Mouse (Mus musculus) midbrain, postnatal 0 days (tissue): Measurements from ENCODE around the gene Lancl3. TPM values are rescaled to one million over a fixed set of nuclear protein-coding genes. Genes with fewer than 3 reads are reported as not detected.

ENCODE experiments used
- ATAC-seq: fragments of 200-750 bp; cut with Nextera tagmentation; 2 replicates; pipeline ENCODE4 v1.8.0; 2017; ENCODE audit warnings: moderate number of reproducible peaks, mild to moderate bottlenecking, moderate TSS enrichment, moderate library complexity; ENCODE audit not compliant: low FRiP score
- DNase-seq: peaks from one replicate; pipeline ENCODE4 v3.0.0-alpha.2; 2015; ENCODE audit warnings: low spot score
- H3K27ac ChIP-seq: fragments of 300-500 bp; sonication (generic); 2 replicates; pipeline ENCODE4 v1.5.1; 2014; ENCODE audit warnings: low read depth, mild to moderate bottlenecking, low read length, mixed read lengths
- H3K27me3 ChIP-seq: fragments of 300-500 bp; sonication (generic); 2 replicates; pipeline ENCODE4 v1.6.1; 2014; ENCODE audit warnings: low read length, control low read depth, mixed read lengths; ENCODE audit not compliant: insufficient read depth
- H3K36me3 ChIP-seq: fragments of 300-500 bp; sonication (generic); 2 replicates; pipeline ENCODE4 v1.6.1; 2014; ENCODE audit warnings: low read length, control low read depth, mixed read lengths; ENCODE audit not compliant: insufficient read depth
- H3K4me1 ChIP-seq: fragments of 300-500 bp; sonication (generic); 2 replicates; pipeline ENCODE4 v1.6.1; 2014; ENCODE audit warnings: mild to moderate bottlenecking, control low read depth, antibody characterized with exemption, low read length, mixed read lengths; ENCODE audit not compliant: insufficient read depth
- H3K4me2 ChIP-seq: fragments of 300-500 bp; sonication (generic); 2 replicates; pipeline ENCODE4 v1.6.1; 2014; ENCODE audit warnings: low read depth, mild to moderate bottlenecking, low read length, mixed read lengths; ENCODE audit not compliant: poor library complexity, severe bottlenecking
- H3K4me3 ChIP-seq: fragments of 300-500 bp; sonication (generic); 2 replicates; pipeline ENCODE4 v1.5.1; 2014; ENCODE audit warnings: low read depth, mild to moderate bottlenecking, low read length, moderate library complexity
- H3K9ac ChIP-seq: fragments of 300-500 bp; sonication (generic); replicated peaks from 2 replicates; pipeline ENCODE4 v1.6.1; 2014; ENCODE audit warnings: mild to moderate bottlenecking, low read length, moderate library complexity, mixed read lengths; ENCODE audit not compliant: poor library complexity, severe bottlenecking
- H3K9me3 ChIP-seq: fragments of 300-500 bp; sonication (generic); 2 replicates; pipeline ENCODE4 v1.6.1; 2016; ENCODE audit warnings: low read length, control low read depth
- CTCF ChIP-seq: IDR thresholded peaks from 2 replicates; pipeline ENCODE4 v1.5.1; 2016; ENCODE audit warnings: antibody characterized with exemption, mild to moderate bottlenecking
- WGBS: fragments of 180-500 bp; shearing (Covaris S2); extraction: QIAGEN DNeasy Blood & Tissue Kit; methylation state at CpG from one replicate; pipeline ENCODE4 v1.1.7; 2014; 5-methylcytosine and 5-hydroxymethylcytosine counted together
- polyA plus RNA-seq: library from polyadenylated mRNA; unstranded; fragments of >200 nt; fragmentation: Nextera tagmentation; extraction: Ambion mirVana; gene quantifications from 2 replicates; pipeline ENCODE4 v1.2.1, GENCODE M21; 2015
- total RNA-seq: library from RNA; depleted of rRNA; stranded (reverse); fragments of >200 nt; gene quantifications from 2 replicates; pipeline ENCODE4 v1.2.3, GENCODE M21; 2014

Lancl3 gene
- total and polyA plus RNA-seq, 2 experiments from 2014 or later = 3.0 to 10.9 TPM

DNA sequence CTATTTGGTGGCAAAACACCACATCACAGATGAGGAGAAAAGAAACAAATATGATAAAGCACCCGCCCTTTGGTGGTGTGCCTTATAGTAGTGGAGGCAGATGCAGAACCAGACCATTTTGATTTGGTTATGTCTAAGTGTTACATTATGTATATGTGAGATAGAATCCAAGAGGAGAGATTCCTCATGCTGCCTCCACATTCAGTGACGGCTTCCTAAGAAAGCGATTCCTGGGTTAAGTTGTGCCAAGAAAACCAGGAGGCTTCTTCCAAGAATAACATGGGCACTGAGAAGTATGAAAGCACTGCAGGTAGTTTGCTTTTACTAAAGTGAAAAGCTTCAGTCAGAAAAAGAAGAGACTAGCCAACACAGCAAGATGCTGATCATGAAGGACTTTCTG lies 55.2 kb downstream of the Lancl3 start:
- Histone ChIP-seq H3K9me3 (no peaks in the 10 kb centered on the region), H3K4me3 (no peak overlapping the region), H3K4me2 (no peak overlapping the region), H3K36me3 (no peaks in the 10 kb centered on the region), H3K27ac (no peak overlapping the region), H3K9ac (no peak overlapping the region), H3K4me1 (no peaks in the 10 kb centered on the region), H3K27me3 (no peaks in the 10 kb centered on the region)
- 90% methylated on average over 3 of the region's 3 CpGs for WGBS
- no peak for DNase-seq
- TF ChIP-seq CTCF = no peak
- ATAC-seq = no peak

DNA sequence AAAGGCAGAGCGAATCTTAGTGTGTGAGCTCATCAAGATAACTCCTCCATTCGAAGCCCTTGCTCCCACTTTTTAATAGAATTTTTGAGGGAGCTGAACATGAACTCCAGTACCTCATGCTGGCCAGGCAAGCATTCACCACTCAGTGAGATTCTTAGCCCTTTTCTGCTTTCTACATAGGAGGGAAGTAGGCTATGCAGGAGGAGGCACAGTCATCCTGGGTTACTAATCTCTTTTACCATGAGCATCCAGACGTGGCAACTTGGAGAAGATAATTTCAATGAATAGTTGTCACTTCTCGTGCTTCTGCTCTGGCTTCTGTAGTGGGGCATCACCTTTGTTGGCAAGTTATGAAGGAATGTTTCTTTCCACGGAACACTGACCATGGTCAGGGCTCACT lies 57.1 kb downstream of the Lancl3 start, which contains the start of gene Gm14862:
Gene Gm14862, minus strand, starts transcription at position 134 of the 400 bp plus-strand sequence.
- Histone ChIP-seq H3K27ac (no peak within 1 kb of the TSS), H3K27me3 (no peaks in the 10 kb centered on the region), H3K36me3 (no peaks in the 10 kb centered on the region), H3K9me3 (no peaks in the 10 kb centered on the region), H3K4me3 (no peak within 1 kb of the TSS), H3K4me1 (no peaks in the 10 kb centered on the region), H3K4me2 (no peak within 1 kb of the TSS), H3K9ac (no peak within 1 kb of the TSS)
- no peak for TF ChIP-seq CTCF
- WGBS = 73% methylated on average over 5 of the region's 5 CpGs
- no peak for DNase-seq
- no peak for ATAC-seq

DNA sequence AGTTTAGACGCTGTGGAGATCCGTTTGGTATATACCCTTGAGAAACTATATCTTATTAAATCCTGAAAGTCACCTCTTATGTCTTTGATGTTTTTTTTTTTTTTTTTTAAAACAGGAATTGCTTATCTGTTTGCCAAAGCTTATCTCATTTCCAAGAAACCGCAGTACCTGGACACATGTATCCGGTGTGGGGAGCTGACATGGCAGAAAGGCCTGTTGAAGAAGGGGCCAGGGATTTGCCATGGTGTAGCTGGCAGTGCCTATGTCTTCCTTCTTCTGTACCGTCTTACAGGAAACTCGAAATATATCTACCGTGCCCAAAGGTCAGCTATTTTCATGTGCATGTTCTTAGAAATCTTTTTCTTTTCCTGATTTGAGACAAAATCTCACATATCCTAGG lies 58.1 kb downstream of the Lancl3 start:
- 93% methylated on average over 7 of the region's 7 CpGs for WGBS
- Histone ChIP-seq H3K9me3 (no peaks in the 10 kb centered on the region), H3K36me3 (no peaks in the 10 kb centered on the region), H3K27me3 (no peaks in the 10 kb centered on the region), H3K4me2 (no peak overlapping the region), H3K9ac (no peak overlapping the region), H3K4me1 (no peaks in the 10 kb centered on the region), H3K4me3 (no peak overlapping the region), H3K27ac (no peak overlapping the region)
- TF ChIP-seq CTCF = no peak
- ATAC-seq = no peak
- DNase-seq = no peak

DNA sequence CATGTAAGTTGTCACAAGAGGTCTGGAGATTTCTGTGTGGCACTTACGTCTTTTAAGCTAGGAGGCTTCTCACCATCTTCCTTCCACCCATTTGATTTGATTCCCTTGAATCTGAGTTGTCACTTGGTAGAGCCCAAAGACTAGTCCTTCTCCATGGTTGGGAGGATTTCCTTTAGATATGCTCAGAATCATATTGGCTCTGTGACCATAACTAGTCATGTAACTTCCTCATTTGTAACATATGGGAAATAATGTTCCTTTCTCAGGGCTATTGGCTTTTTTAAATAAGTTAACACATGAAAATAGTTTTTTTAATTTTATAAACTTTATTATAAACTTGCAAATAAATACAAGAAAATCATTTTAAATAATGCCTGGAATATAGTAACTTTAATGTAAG lies 59.6 kb downstream of the Lancl3 start:
- no peaks in the 10 kb centered on the region for H3K4me1 ChIP-seq
- no peak overlapping the region for H3K9ac ChIP-seq
- H3K9me3 ChIP-seq = no peaks in the 10 kb centered on the region
- H3K27ac ChIP-seq = no peak overlapping the region
- no peak overlapping the region for H3K4me2 ChIP-seq
- H3K4me3 ChIP-seq = no peak overlapping the region
- DNase-seq (no peak), ATAC-seq (no peak)
- 63% methylated on average over 1 of the region's 1 CpGs for WGBS
- H3K36me3 ChIP-seq = no peaks in the 10 kb centered on the region
- no peak for TF ChIP-seq CTCF
- H3K27me3 ChIP-seq = no peaks in the 10 kb centered on the region

DNA sequence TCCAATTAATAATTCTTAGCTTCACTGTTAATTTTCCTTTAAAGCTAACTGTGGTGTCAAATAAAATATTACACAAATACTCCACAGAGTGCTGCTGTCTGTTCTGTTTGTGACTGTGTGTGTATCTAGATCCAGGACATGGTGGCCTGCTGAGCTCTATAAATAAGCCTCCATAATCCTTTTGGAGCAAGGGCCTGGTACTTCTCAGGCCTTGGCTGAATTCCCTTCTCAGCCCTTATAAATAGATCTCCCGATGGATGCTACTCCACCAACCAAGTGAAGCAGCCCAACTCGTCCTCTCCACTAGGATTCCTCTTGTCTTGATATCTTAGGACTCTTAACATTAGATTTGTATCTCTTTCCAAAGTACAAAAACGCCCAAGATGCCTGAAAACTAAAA lies 71.4 kb downstream of the Lancl3 start:
- H3K4me3 ChIP-seq = no peak overlapping the region
- 58% methylated on average over 3 of the region's 3 CpGs for WGBS
- no peak for ATAC-seq
- no peak for TF ChIP-seq CTCF
- H3K4me1 ChIP-seq = no peaks in the 10 kb centered on the region
- no peaks in the 10 kb centered on the region for H3K36me3 ChIP-seq
- no peak overlapping the region for H3K27ac ChIP-seq
- H3K9ac ChIP-seq = no peak overlapping the region
- H3K9me3 ChIP-seq = no peaks in the 10 kb centered on the region
- H3K4me2 ChIP-seq = no peak overlapping the region
- DNase-seq = no peak
- H3K27me3 ChIP-seq = no peaks in the 10 kb centered on the region

DNA sequence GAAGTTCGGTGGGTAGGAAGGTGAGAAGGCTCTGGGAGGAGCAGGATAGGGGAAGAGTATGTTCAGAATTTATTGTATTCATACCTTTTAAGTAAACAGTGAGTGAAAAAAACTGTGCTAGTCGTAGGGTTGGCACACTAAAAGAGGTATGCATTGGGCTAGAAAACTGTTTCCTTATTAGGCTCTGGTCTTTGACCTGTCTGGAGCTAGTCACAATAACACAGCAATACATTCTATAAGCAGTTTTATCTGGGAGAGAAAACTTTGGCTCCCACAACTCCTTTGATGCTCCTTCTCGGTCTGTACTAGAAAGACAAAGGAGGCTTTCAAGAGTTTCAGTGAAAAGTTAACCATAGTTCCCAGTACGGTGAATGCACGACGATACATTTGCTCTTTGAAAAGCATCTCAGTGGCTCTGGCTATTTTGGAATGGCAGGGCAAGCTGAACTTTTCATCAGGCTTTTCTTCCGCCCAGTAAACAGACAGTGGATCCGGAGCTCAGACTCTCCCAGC lies 72.3 kb downstream of the Lancl3 start:
- no peak overlapping the region for H3K9ac ChIP-seq

More for the DNA sequence above, 72.3 kb downstream of the Lancl3 start:
- peak overlapping the region; percentile 49 for H3K4me3 ChIP-seq
- H3K9me3 ChIP-seq = no peaks in the 10 kb centered on the region
- H3K27ac ChIP-seq = no peak overlapping the region
- no peaks in the 10 kb centered on the region for H3K4me1 ChIP-seq
- no peaks in the 10 kb centered on the region for H3K36me3 ChIP-seq
- DNase-seq (no peak), ATAC-seq (no peak)
- WGBS = 25% methylated on average over 8 of the region's 8 CpGs
- TF ChIP-seq CTCF = no peak
- no peaks in the 10 kb centered on the region for H3K27me3 ChIP-seq
- peak overlapping the region; percentile 49 for H3K4me2 ChIP-seq
